Mouse (Mus musculus): ENCODE results near the gene Afg1l.

The Afg1l gene

GRCm38 (mm10) chr10:42297954-42298353, 180.4 kb downstream of the Afg1l start:
- DNase-seq (ENCODE audit: low spot score in 2 of 2), result no peak

GRCm38 (mm10) chr10:42297109-42297508, 181.3 kb downstream of the Afg1l start:
- no peak for DNase-seq (ENCODE audit: low spot score in 2 of 2)

- no peak for DNase-seq (ENCODE audit: low spot score in 2 of 2)
These were observed 181.8 kb downstream of the Afg1l start for GRCm38 (mm10) chr10:42296559-42296958.

- DNase-seq (ENCODE audit: low spot score in 2 of 2), result no peak
These were observed 183.3 kb downstream of the Afg1l start for GRCm38 (mm10) chr10:42295028-42295427.

GRCm38 (mm10) chr10:42294392-42294791, 184.0 kb downstream of the Afg1l start:
- DNase-seq (ENCODE audit: low spot score in 2 of 2), result no peak

- no peak for DNase-seq (ENCODE audit: low spot score in 2 of 2)
These were observed 184.5 kb downstream of the Afg1l start for GRCm38 (mm10) chr10:42293877-42294276.

GRCm38 (mm10) chr10:42291360-42291759, 187.0 kb downstream of the Afg1l start:
- DNase-seq (ENCODE audit: low spot score in 2 of 2), result peak in 1 of 2 experiments; percentile 53

- DNase-seq (ENCODE audit: low spot score in 2 of 2), result no peak
These were observed 190.7 kb downstream of the Afg1l start for GRCm38 (mm10) chr10:42287666-42288065.

GRCm38 (mm10) chr10:42278307-42278850, 200.0 kb downstream of the Afg1l start:
- DNase-seq (ENCODE audit: low spot score in 2 of 2), result no peak

- DNase-seq (ENCODE audit: low spot score in 2 of 2), result peak; percentile 91 to 96
These were observed 200.7 kb downstream of the Afg1l start for GRCm38 (mm10) chr10:42277476-42278306.

- peak; percentile 60 to 76 for DNase-seq (ENCODE audit: low spot score in 2 of 2)
These were observed 201.6 kb downstream of the Afg1l start, which contains the start of gene Foxo3 for GRCm38 (mm10) chr10:42276507-42277345. Foxo3 (minus strand) TSS chr10:42276755.

GRCm38 (mm10) chr10:42275871-42276501, 202.4 kb downstream of the Afg1l start:
- peak in 1 of 2 experiments; percentile 33 for DNase-seq (ENCODE audit: low spot score in 2 of 2)

- peak; percentile 34 to 46 for DNase-seq (ENCODE audit: low spot score in 2 of 2)
These were observed 202.9 kb downstream of the Afg1l start for GRCm38 (mm10) chr10:42275401-42275870.

- DNase-seq (ENCODE audit: low spot score in 2 of 2), result peak in 1 of 2 experiments; percentile 26
These were observed 203.5 kb downstream of the Afg1l start for GRCm38 (mm10) chr10:42274712-42275400.

GRCm38 (mm10) chr10:42273760-42274691, 204.3 kb downstream of the Afg1l start:
- no peak for DNase-seq (ENCODE audit: low spot score in 2 of 2)

GRCm38 (mm10) chr10:42273403-42273759, 205.0 kb downstream of the Afg1l start:
- DNase-seq (ENCODE audit: low spot score in 2 of 2), result no peak

- no peak for DNase-seq (ENCODE audit: low spot score in 2 of 2)
These were observed 206.7 kb downstream of the Afg1l start for GRCm38 (mm10) chr10:42271454-42272230.

- DNase-seq (ENCODE audit: low spot score in 2 of 2), result no peak
These were observed 207.9 kb downstream of the Afg1l start for GRCm38 (mm10) chr10:42270277-42271083.
